Mouse (Mus musculus): Measurements from ENCODE around the gene Prdx1. TPM values are rescaled to one million over a fixed set of nuclear protein-coding genes. Genes with fewer than 3 reads are reported as not detected.
"Not testable (repeated sequence)": the region's sequence is repeated elsewhere in the genome, so short reads cannot be mapped to it uniquely, and the experiment has no call there.

The Prdx1 gene
- polyA plus RNA-seq, 1 experiment from 2014 or later: 1,318 TPM

- DNase-seq (ENCODE audit: low spot score): no peak
- Histone ChIP-seq H3K36me3 (replicated peaks; ENCODE audit: control insufficient read depth, insufficient read depth, low read depth, low read length) (no peaks in the 10 kb centered on the region), H3K4me1 (ENCODE audit: control insufficient read depth, insufficient read depth, low read length) (no peaks in the 10 kb centered on the region), H3K9me3 (replicated peaks; ENCODE audit: control insufficient read depth, low read length) (no peaks in the 10 kb centered on the region), H3K27ac (replicated peaks; ENCODE audit: low read depth, low read length) (no peak overlapping the region), H3K4me2 (ENCODE audit: low read depth, low read length) (no peak overlapping the region), H3K9ac (replicated peaks; ENCODE audit: low read length) (no peak overlapping the region), H3K4me3 (ENCODE audit: low read depth, low read length) (no peak overlapping the region), H3K27me3 (ENCODE audit: control insufficient read depth, insufficient read depth, low read length) (no peaks in the 10 kb centered on the region)
- WGBS: 74% methylated on average over 6 of the region's 6 CpGs
- ATAC-seq (replicated peaks; ENCODE audit: insufficient number of reproducible peaks, low FRiP score, low TSS enrichment, low read depth): no peak
Observed at GRCm38 (mm10) chr4:116660829-116661228, 24.5 kb upstream of the Prdx1 start.

GRCm38 (mm10) chr4:116661998-116662397 lies 23.3 kb upstream of the Prdx1 start:
- no peak overlapping the region for H3K27ac ChIP-seq (replicated peaks; ENCODE audit: low read depth, low read length)
- no peak for DNase-seq (ENCODE audit: low spot score)
- 94% methylated on average over 1 of the region's 1 CpGs for WGBS
- H3K27me3 ChIP-seq (ENCODE audit: control insufficient read depth, insufficient read depth, low read length): no peaks in the 10 kb centered on the region
- H3K36me3 ChIP-seq (replicated peaks; ENCODE audit: control insufficient read depth, insufficient read depth, low read depth, low read length): no peaks in the 10 kb centered on the region
- H3K9me3 ChIP-seq (replicated peaks; ENCODE audit: control insufficient read depth, low read length): no peaks in the 10 kb centered on the region
- H3K4me2 ChIP-seq (ENCODE audit: low read depth, low read length): no peak overlapping the region
- ATAC-seq (replicated peaks; ENCODE audit: insufficient number of reproducible peaks, low FRiP score, low TSS enrichment, low read depth): no peak
- no peak overlapping the region for H3K4me3 ChIP-seq (ENCODE audit: low read depth, low read length)
- H3K4me1 ChIP-seq (ENCODE audit: control insufficient read depth, insufficient read depth, low read length): no peaks in the 10 kb centered on the region
- H3K9ac ChIP-seq (replicated peaks; ENCODE audit: low read length): no peak overlapping the region

DNA sequence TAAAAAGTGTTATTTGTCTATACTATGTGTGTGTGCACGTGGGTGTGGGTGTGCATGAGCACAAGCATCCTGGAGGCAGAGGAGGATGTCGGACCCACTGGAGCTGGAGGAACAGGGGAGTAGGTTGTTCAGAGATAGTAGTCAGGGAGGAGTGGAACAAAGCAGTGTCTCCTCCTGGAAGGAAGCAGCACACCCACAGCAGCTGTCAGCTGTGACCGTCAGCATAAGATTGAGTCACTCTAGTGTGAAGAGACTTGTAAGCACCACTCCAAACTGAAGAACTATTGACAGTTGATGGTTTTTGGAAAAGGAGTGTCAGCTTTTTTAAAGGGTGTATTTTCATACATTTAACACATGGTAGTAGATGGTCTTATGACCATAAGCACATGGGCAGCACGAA lies 18.7 kb upstream of the Prdx1 start:
- no peaks in the 10 kb centered on the region for H3K27me3 ChIP-seq (ENCODE audit: control insufficient read depth, insufficient read depth, low read length)
- H3K9ac ChIP-seq (replicated peaks; ENCODE audit: low read length): no peak overlapping the region
- H3K4me1 ChIP-seq (ENCODE audit: control insufficient read depth, insufficient read depth, low read length): no peaks in the 10 kb centered on the region
- no peaks in the 10 kb centered on the region for H3K9me3 ChIP-seq (replicated peaks; ENCODE audit: control insufficient read depth, low read length)
- DNase-seq (ENCODE audit: low spot score): no peak
- no peaks in the 10 kb centered on the region for H3K36me3 ChIP-seq (replicated peaks; ENCODE audit: control insufficient read depth, insufficient read depth, low read depth, low read length)
- WGBS: 61% methylated on average over 4 of the region's 4 CpGs
- no peak overlapping the region for H3K4me2 ChIP-seq (ENCODE audit: low read depth, low read length)
- no peak overlapping the region for H3K4me3 ChIP-seq (ENCODE audit: low read depth, low read length)
- no peak overlapping the region for H3K27ac ChIP-seq (replicated peaks; ENCODE audit: low read depth, low read length)
- ATAC-seq (replicated peaks; ENCODE audit: insufficient number of reproducible peaks, low FRiP score, low TSS enrichment, low read depth): no peak

DNA sequence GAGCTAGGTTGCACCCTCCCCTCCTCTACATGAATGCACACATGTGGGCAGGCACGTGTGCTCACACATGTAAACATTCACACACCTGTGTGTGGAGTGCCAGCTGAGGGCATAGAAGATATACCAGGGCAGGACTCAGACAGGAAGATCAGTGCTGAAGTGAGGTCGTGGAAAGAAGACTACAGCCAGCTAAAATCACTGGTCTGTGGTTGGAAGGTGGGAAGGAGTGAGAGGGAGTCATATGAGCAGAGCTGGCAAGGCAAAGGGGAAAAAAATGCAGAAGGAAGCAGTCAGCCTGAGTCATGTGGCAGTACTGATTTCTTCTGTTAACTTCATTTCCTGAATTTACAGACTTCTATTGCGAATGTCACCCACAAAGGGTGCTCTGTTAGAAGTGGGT lies 17.2 kb upstream of the Prdx1 start:
- Histone ChIP-seq H3K4me1 (ENCODE audit: control insufficient read depth, insufficient read depth, low read length) (no peaks in the 10 kb centered on the region), H3K9me3 (replicated peaks; ENCODE audit: control insufficient read depth, low read length) (no peaks in the 10 kb centered on the region), H3K36me3 (replicated peaks; ENCODE audit: control insufficient read depth, insufficient read depth, low read depth, low read length) (no peaks in the 10 kb centered on the region), H3K9ac (replicated peaks; ENCODE audit: low read length) (no peak overlapping the region), H3K27ac (replicated peaks; ENCODE audit: low read depth, low read length) (no peak overlapping the region), H3K27me3 (ENCODE audit: control insufficient read depth, insufficient read depth, low read length) (no peaks in the 10 kb centered on the region), H3K4me3 (ENCODE audit: low read depth, low read length) (no peak overlapping the region), H3K4me2 (ENCODE audit: low read depth, low read length) (no peak overlapping the region)
- ATAC-seq (replicated peaks; ENCODE audit: insufficient number of reproducible peaks, low FRiP score, low TSS enrichment, low read depth): no peak
- DNase-seq (ENCODE audit: low spot score): no peak
- WGBS: 60% methylated on average over 3 of the region's 3 CpGs

DNA sequence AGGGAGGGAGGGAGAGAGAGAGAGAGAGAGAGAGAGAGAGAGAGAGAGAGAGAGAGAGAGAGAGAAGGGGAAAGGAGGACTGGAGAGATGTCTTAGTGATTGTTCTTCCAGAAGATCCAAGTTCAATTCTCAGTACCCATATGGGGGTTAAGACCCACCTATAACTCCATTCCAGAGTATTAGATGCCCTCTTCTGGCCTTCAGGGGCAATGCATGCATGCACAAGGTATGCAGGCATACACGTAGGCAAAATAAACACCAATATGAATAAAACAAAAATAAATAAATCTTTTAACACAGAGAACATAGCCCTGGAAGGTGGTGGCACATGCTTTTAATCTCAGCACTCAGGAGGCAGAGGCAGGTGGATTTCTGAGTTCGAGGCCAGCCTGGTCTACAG lies 16.1 kb upstream of the Prdx1 start:
- Histone ChIP-seq H3K27me3 (ENCODE audit: control insufficient read depth, insufficient read depth, low read length) (no peaks in the 10 kb centered on the region), H3K4me1 (ENCODE audit: control insufficient read depth, insufficient read depth, low read length) (no peaks in the 10 kb centered on the region), H3K9ac (replicated peaks; ENCODE audit: low read length) (no peak overlapping the region), H3K9me3 (replicated peaks; ENCODE audit: control insufficient read depth, low read length) (no peaks in the 10 kb centered on the region), H3K4me3 (ENCODE audit: low read depth, low read length) (no peak overlapping the region), H3K27ac (replicated peaks; ENCODE audit: low read depth, low read length) (no peak overlapping the region), H3K4me2 (ENCODE audit: low read depth, low read length) (no peak overlapping the region), H3K36me3 (replicated peaks; ENCODE audit: control insufficient read depth, insufficient read depth, low read depth, low read length) (no peaks in the 10 kb centered on the region)
- DNase-seq (ENCODE audit: low spot score): peak; percentile 23
- no peak for ATAC-seq (replicated peaks; ENCODE audit: insufficient number of reproducible peaks, low FRiP score, low TSS enrichment, low read depth)
- 56% methylated on average over 2 of the region's 2 CpGs for WGBS

GRCm38 (mm10) chr4:116672785-116673184 lies 12.6 kb upstream of the Prdx1 start:
- Histone ChIP-seq H3K27me3 (ENCODE audit: control insufficient read depth, insufficient read depth, low read length) (no peaks in the 10 kb centered on the region), H3K36me3 (replicated peaks; ENCODE audit: control insufficient read depth, insufficient read depth, low read depth, low read length) (no peaks in the 10 kb centered on the region), H3K9ac (replicated peaks; ENCODE audit: low read length) (no peak overlapping the region), H3K4me3 (ENCODE audit: low read depth, low read length) (no peak overlapping the region), H3K4me2 (ENCODE audit: low read depth, low read length) (no peak overlapping the region), H3K9me3 (replicated peaks; ENCODE audit: control insufficient read depth, low read length) (no peaks in the 10 kb centered on the region), H3K27ac (replicated peaks; ENCODE audit: low read depth, low read length) (no peak overlapping the region), H3K4me1 (ENCODE audit: control insufficient read depth, insufficient read depth, low read length) (no peaks in the 10 kb centered on the region)
- WGBS: 79% methylated on average over 2 of the region's 2 CpGs
- no peak for ATAC-seq (replicated peaks; ENCODE audit: insufficient number of reproducible peaks, low FRiP score, low TSS enrichment, low read depth)
- no peak for DNase-seq (ENCODE audit: low spot score)

DNA sequence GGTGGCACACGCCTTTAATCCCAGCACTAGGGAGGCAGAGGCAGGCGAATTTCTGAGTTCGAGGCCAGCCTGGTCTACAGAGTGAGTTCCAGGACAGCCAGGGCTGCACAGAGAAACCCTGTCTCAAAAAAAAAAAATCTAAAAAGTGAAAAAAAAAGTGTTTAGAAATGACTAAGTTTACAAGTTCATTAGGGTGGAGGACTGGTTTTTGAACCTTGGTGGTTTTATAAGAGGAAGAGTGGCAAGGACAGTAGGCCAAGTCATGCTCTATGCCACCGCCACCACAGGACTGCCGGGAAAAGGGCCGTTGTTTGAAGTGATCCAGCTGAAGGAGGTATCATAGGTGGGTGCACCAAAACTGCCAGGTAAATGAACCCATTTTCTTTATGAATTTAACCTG lies 10.6 kb upstream of the Prdx1 start:
- H3K4me1 ChIP-seq (ENCODE audit: control insufficient read depth, insufficient read depth, low read length); H3K27ac ChIP-seq (replicated peaks; ENCODE audit: low read depth, low read length); H3K4me3 ChIP-seq (ENCODE audit: low read depth, low read length); H3K4me2 ChIP-seq (ENCODE audit: low read depth, low read length); H3K27me3 ChIP-seq (ENCODE audit: control insufficient read depth, insufficient read depth, low read length); DNase-seq (ENCODE audit: low spot score); H3K9ac ChIP-seq (replicated peaks; ENCODE audit: low read length); H3K9me3 ChIP-seq (replicated peaks; ENCODE audit: control insufficient read depth, low read length); H3K36me3 ChIP-seq (replicated peaks; ENCODE audit: control insufficient read depth, insufficient read depth, low read depth, low read length); ATAC-seq (replicated peaks; ENCODE audit: insufficient number of reproducible peaks, low FRiP score, low TSS enrichment, low read depth): not testable (repeated sequence)
- 89% methylated on average over 6 of the region's 6 CpGs for WGBS

- no peak overlapping the region for H3K9ac ChIP-seq (replicated peaks; ENCODE audit: low read length)
- no peaks in the 10 kb centered on the region for H3K36me3 ChIP-seq (replicated peaks; ENCODE audit: control insufficient read depth, insufficient read depth, low read depth, low read length)
- no peaks in the 10 kb centered on the region for H3K27me3 ChIP-seq (ENCODE audit: control insufficient read depth, insufficient read depth, low read length)
- no peak overlapping the region for H3K27ac ChIP-seq (replicated peaks; ENCODE audit: low read depth, low read length)
- DNase-seq (ENCODE audit: low spot score) (no peak), ATAC-seq (replicated peaks; ENCODE audit: insufficient number of reproducible peaks, low FRiP score, low TSS enrichment, low read depth) (no peak)
- no peak overlapping the region for H3K4me3 ChIP-seq (ENCODE audit: low read depth, low read length)
- H3K4me2 ChIP-seq (ENCODE audit: low read depth, low read length): no peak overlapping the region
- no peaks in the 10 kb centered on the region for H3K4me1 ChIP-seq (ENCODE audit: control insufficient read depth, insufficient read depth, low read length)
- H3K9me3 ChIP-seq (replicated peaks; ENCODE audit: control insufficient read depth, low read length): no peaks in the 10 kb centered on the region
- 87% methylated on average over 3 of the region's 3 CpGs for WGBS
Observed at GRCm38 (mm10) chr4:116676027-116676426, 9.3 kb upstream of the Prdx1 start.
